Mouse (Mus musculus): ENCODE measurements around the gene B9d2. TPM values are rescaled to one million over a fixed set of nuclear protein-coding genes. Genes with fewer than 3 reads are reported as not detected.

Gene B9d2
- total RNA-seq, 2 experiments from 2014 or later, result 8.3 to 10.9 TPM

DNA sequence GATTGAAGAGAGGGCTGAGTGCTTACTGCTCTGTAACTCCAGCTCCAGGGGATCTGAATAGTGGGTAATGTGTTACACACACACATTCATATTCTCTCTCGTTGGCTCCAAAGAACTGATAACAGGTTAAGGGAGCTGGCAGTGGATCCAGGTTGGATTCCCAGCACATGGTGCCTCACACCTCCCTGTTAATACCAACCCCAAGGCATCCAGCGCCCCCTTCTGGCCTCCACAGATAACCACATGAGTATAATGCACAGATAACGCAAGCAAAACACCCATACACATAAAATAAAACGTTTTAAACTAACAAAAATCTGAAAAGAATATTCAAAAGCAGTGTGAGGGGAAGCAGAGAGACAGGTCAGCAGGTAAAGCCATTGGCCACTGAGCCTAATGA lies 8.1 kb upstream of the B9d2 start:
- no peak for DNase-seq (ENCODE audit: low spot score)
- intact Hi-C loops (cut with DNase I), result no loop called here

DNA sequence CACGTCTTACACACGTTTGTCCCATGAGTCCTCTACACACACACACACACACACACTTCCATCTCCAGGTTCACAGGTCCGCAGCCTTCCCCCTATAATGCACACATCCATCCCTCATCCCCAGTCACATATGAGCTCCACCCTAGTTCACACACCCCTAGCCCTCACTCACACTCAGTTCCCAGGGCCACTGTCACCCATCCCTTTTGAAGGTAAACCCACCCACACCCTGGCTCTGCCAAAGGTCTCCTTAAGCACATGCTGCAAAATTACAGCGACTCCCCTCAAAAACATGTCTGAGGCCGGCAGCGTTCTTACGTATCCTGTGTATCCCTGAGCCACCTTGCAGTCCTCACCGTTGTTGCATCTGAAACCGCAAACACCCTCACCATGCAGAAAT lies 6.3 kb upstream of the B9d2 start:
- intact Hi-C loops (cut with DNase I), result no loop called here
- no peak for DNase-seq (ENCODE audit: low spot score)

DNA sequence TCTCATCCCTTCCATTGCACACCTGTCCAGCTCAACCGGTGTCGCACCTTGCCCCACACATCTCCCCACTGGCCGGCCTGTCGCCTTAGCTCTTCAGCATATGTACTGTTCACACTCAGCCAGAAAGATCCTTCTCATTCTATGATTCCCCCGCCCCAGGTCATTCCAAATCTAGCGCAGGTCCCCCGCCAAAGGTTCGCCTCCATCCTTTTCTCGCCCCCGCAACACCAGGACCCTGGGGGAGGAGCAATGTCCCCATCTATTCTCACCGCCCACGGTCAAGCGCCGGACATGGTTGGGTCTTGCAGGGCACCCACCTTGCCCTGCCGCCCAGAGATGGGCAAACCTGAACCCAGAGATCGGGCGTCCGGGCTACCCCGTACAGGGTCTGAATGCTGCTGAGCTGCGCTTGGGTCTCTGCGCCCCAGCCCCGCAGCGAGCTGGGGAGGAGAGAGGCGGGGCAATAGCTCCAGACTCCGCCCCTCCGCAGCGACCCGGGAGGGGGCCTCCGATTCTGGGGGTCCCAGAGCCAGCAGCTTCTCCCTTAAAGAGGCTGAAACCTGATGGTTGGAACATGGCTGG lies 5.8 kb upstream of the B9d2 start, which contains the start of gene Tmem91:
TSS of gene Tmem91 (minus strand) at position 448 of the 582 bp plus-strand sequence.
- intact Hi-C loops (cut with DNase I), result no loop called here
- no peak for DNase-seq (ENCODE audit: low spot score)

DNA sequence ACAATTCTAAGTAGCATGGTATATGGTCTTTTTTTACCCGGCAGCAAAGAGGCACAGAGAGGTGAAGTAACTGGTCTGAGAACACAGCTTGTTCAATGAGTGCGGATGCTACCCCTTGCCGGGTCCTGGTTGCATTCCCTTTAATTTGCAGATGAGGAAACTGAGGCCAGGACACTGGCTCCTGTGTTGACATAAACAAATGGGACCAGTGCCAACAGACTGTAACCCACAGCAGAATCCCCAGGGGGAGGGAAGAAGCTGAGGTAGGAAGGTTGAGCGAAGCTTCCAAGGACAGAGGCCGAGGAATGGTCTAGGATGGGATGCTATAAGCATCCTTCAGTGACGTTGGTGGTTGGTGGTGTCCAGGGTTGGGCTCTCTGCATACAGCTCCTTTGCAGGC lies 5.2 kb upstream of the B9d2 start:
- intact Hi-C loops (cut with DNase I), result no loop called here
- no peak for DNase-seq (ENCODE audit: low spot score)

GRCm38 (mm10) chr7:25676085-25676781 lies 4.3 kb upstream of the B9d2 start:
- peak; percentile 73 for DNase-seq (ENCODE audit: low spot score)
- intact Hi-C loops (cut with DNase I), result no loop called here

- intact Hi-C loops (cut with DNase I), result no loop called here
- DNase-seq (ENCODE audit: low spot score), result no peak
Observed at GRCm38 (mm10) chr7:25677013-25677412, 3.6 kb upstream of the B9d2 start.

- no peak for DNase-seq (ENCODE audit: low spot score)
Observed at GRCm38 (mm10) chr7:25679971-25680370, 609 bp upstream of the B9d2 start.

GRCm38 (mm10) chr7:25681341-25682231 lies 1.0 kb downstream of the B9d2 start:
- DNase-seq (ENCODE audit: low spot score), result no peak
- intact Hi-C loops (cut with DNase I), result loop anchor here (5.0 kb wide), 1 partner anchor 71 kb away; the partner anchor contains the start of gene Hnrnpul1

More at GRCm38 (mm10) chr7:25679971-25680370, 609 bp upstream of the B9d2 start:
- intact Hi-C loops (cut with DNase I), result loop anchor here (5.0 kb wide), 1 partner anchor 72 kb away; the partner anchor contains the start of gene Hnrnpul1

DNA sequence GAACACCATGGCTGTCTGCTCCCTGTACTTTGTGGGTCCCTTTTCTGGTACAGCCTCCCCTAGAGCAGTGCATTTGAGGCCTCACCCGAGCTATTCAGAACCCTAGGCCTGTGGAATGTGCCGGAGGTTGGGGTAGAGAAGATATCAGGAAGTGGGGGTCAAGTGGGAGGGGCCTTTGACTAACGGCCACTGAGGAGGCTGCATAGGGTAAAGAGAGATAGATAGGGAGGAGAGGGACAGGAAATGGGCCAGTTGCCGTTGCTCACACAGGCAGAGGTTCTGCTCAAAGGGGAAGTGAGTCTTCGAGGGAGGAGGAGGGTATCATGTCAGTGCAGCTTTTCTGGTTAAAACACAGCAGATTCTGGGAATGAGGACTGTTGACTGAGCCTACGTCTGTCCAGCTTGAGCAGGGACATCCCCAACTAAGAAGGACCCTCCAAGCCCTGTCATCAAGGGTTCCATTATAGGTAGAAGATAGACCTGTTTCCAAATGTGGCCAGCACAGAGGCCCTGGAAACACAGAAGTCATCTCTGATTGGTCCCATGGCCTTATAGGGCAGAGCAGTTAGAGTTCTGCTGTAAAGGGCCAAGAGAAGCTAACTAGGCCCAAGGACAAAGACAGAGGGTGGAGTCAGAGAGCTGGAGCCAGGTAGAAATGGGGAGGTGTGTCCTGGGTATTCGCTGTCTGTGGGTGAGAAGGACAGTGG lies 3.0 kb downstream of the B9d2 start:
- no peak for DNase-seq (ENCODE audit: low spot score)
- intact Hi-C loops (cut with DNase I), result loop anchor here (5.0 kb wide), 1 partner anchor 69 kb away; the partner anchor contains the start of gene Hnrnpul1

DNA sequence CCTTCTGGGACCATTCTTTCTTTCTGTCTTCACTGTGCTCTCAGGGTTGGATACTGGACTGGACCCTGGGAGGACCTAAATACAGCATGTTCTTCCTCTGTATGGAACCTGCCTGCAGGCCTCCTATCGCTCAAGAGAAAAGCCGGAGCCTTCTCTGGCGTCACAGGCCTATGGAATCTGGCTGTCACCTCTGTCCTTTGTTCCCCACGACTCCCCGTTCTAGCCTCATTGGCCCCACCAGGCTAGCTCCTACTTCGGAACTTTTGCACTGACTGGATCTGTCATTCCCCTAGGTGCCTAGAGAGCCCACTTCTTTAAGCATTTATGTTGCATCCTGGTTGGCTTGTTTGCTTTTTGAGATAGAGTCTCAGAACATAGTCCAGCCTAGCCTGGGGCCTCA lies 4.1 kb downstream of the B9d2 start:
- no peak for DNase-seq (ENCODE audit: low spot score)
- intact Hi-C loops (cut with DNase I), result loop anchor here (5.0 kb wide), 2 partner anchors 68 to 123 kb away; partner anchors contain the start of gene Hnrnpul1

DNA sequence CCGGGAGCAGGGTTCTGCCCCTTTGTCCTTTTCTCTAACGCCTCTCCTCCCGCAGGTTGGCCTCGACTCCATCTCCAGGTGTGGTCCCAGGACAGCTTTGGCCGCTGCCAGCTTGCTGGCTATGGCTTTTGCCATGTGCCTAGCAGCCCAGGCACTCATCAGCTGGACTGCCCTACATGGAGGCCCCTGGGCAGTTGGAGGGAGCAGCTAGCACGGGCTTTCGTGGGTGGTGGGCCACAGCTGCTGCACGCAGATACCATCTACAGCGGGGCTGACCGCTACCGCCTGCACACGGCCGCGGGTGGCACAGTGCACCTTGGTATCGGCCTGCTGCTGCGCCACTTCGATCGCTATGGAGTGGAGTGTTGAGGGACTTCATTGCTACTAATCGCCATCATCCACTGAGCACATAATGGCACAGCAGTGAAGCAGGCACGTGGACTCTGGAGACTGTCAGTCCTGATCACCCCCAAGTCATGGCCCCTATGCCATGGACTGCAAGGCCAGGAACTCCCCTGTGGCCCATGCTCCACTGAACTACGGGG lies 5.4 kb downstream of the B9d2 start:
- intact Hi-C loops (cut with DNase I), result loop anchor here (2.0 to 5.0 kb wide), 2 partner anchors 33 to 121 kb away; partner anchors contain the start of gene Ccdc97
- no peak for DNase-seq (ENCODE audit: low spot score)

DNA sequence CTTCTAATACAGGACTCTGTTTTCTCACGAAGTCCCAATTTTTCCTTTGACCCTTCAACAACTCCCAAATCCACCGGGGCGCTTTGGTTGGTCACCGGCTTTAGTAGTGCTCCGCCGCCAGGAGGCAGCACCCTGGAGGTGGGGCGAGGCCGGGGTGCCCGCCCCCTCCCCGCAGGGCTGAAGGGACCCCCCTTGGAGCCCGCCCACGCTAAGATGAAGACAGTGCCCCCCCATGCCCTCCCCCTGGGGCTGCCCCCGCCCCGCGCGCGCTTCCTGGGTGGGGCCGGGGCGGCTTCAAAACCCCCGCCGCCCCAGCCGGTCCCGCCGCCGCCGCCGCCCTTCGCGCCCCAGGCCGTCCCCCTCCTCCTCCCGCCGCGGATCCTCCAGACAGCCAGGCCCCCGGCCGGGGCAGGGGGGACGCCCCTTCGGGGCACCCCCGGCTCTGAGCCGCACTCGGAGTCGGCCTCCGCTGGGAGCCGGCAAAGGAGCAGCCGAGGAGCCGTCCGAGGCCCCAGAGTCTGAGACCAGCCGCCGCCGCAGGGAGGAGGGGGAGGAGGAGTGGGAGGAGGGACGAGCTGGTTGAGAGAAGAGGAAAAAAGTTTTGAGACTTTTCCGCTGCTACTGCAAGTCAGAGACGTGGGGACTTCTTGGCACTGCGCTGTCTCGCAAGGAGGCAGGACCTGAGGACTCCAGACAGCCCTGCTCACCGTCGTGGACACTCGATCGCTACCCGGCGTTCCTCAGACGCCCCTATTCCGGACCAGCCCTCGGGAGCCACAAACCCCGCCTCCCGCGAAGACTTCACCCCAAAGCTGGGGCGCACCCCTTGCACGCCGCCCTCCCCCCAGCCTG lies 6.3 kb downstream of the B9d2 start, which contains the start of gene Tgfb1:
TSS of gene Tgfb1 (plus strand) at position 323 of the 852 bp plus-strand sequence.
- DNase-seq (ENCODE audit: low spot score), result peak; percentile 71
- intact Hi-C loops (cut with DNase I), result loop anchor here (2.0 to 5.0 kb wide), 2 partner anchors 32 to 120 kb away; partner anchors contain the start of gene Ccdc97

- DNase-seq (ENCODE audit: low spot score), result peak; percentile 49
- intact Hi-C loops (cut with DNase I), result loop anchor here (2.0 to 5.0 kb wide), 2 partner anchors 31 to 119 kb away; partner anchors contain the start of gene Ccdc97
Observed at GRCm38 (mm10) chr7:25687811-25688401, 7.3 kb downstream of the B9d2 start.

GRCm38 (mm10) chr7:25688810-25689586 lies 8.4 kb downstream of the B9d2 start:
- peak; percentile 80 for DNase-seq (ENCODE audit: low spot score)
- intact Hi-C loops (cut with DNase I), result loop anchor here (1.0 to 5.0 kb wide), 2 partner anchors 19 to 118 kb away; no protein-coding TSS in a partner anchor

- intact Hi-C loops (cut with DNase I), result loop anchor here (1.0 to 5.0 kb wide), 3 partner anchors 15 to 118 kb away; no protein-coding TSS in a partner anchor
Observed at GRCm38 (mm10) chr7:25689603-25690021, 9.0 kb downstream of the B9d2 start.

GRCm38 (mm10) chr7:25690051-25690450 lies 9.5 kb downstream of the B9d2 start:
- intact Hi-C loops (cut with DNase I), result loop anchor here (2.0 kb wide), 1 partner anchor 15 kb away; no protein-coding TSS in a partner anchor
- no peak for DNase-seq (ENCODE audit: low spot score)

More at GRCm38 (mm10) chr7:25689603-25690021, 9.0 kb downstream of the B9d2 start:
- no peak for DNase-seq (ENCODE audit: low spot score)

DNA sequence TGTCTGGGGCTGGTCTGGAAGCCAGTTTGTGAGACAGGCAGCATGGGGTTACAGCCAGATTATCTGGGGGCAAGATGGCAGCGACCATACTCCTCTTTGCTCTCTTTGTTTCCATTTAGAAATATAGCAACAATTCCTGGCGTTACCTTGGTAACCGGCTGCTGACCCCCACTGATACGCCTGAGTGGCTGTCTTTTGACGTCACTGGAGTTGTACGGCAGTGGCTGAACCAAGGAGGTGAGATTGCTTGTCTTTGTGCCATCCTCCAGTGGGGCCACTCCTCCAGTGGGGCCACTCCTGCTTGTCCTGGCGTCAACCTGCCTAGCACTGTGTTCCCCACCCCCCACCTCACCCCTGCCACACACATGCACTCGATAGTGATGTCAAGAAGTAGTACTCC lies 13.5 kb downstream of the B9d2 start:
- DNase-seq (ENCODE audit: low spot score), result no peak
- intact Hi-C loops (cut with DNase I), result no loop called here
